Mouse (Mus musculus) MEL (cell line): ENCODE measurements around the gene Rpain. TPM values are rescaled to one million over a fixed set of nuclear protein-coding genes. Genes with fewer than 3 reads are reported as not detected.

Experiments used
- DNase-seq: peaks from one replicate; pipeline ENCODE4 v3.0.0; 2011; ENCODE audit warnings: low read depth, low spot score
- H3K27ac ChIP-seq: 2 replicates; pipeline ENCODE4 v1.5.1; 2012; ENCODE audit warnings: low read depth, mild to moderate bottlenecking, control low read depth, low read length, moderate library complexity; ENCODE audit not compliant: control insufficient read depth
- H3K27me3 ChIP-seq, 2 experiments: fragments of 150-350 bp in 1 of 2; sonication (generic) in 1 of 2; 2 replicates each; pipeline ENCODE4 v1.6.1; 2012; ENCODE audit warnings: low read length in 2 of 2, mild to moderate bottlenecking in 2 of 2, improper control_type of control experiment in 1 of 2, moderate library complexity in 1 of 2; ENCODE audit not compliant: insufficient read depth in 2 of 2, control insufficient read depth in 1 of 2
- H3K36me3 ChIP-seq, 2 experiments: 2 replicates each; pipeline ENCODE4 v1.6.1; 2012 to 2014; ENCODE audit warnings: low read length in 2 of 2, improper control_type of control experiment in 1 of 2, inconsistent platforms in 1 of 2, mild to moderate bottlenecking in 1 of 2; ENCODE audit not compliant: insufficient read depth in 2 of 2, control insufficient read depth in 1 of 2
- H3K4me1 ChIP-seq, 2 experiments: fragments of 150-350 bp in 1 of 2; sonication (generic) in 1 of 2; 2 replicates each; pipeline ENCODE4 v1.6.1; 2012; ENCODE audit warnings: low read length in 2 of 2, improper control_type of control experiment in 1 of 2, mild to moderate bottlenecking in 1 of 2; ENCODE audit not compliant: insufficient read depth in 2 of 2, control insufficient read depth in 1 of 2
- H3K4me3 ChIP-seq, 2 experiments: fragments of 150-350 bp in 1 of 2; sonication (generic) in 1 of 2; 2 replicates each; pipeline ENCODE4 v1.5.1; 2012; ENCODE audit warnings: low read depth in 2 of 2, low read length in 2 of 2, mild to moderate bottlenecking in 2 of 2, moderate library complexity in 2 of 2, control low read depth in 1 of 2, improper control_type of control experiment in 1 of 2; ENCODE audit not compliant: control insufficient read depth in 1 of 2, insufficient read depth in 1 of 2
- H3K79me2 ChIP-seq: 2 replicates; pipeline ENCODE4 v1.6.1; 2012; ENCODE audit warnings: mild to moderate bottlenecking, low read length, moderate library complexity; ENCODE audit not compliant: control insufficient read depth, poor library complexity, insufficient read depth
- H3K9ac ChIP-seq: 2 replicates; pipeline ENCODE4 v1.6.1; 2012; ENCODE audit warnings: low read depth, mild to moderate bottlenecking, control low read depth, low read length, moderate library complexity; ENCODE audit not compliant: control insufficient read depth, poor library complexity, severe bottlenecking
- H3K9me3 ChIP-seq: fragments of 150-350 bp; sonication (generic); replicated peaks from 2 replicates; pipeline ENCODE4 v1.6.1; 2012; ENCODE audit warnings: mild to moderate bottlenecking, low read length, improper control_type of control experiment, moderate library complexity; ENCODE audit not compliant: insufficient read depth
- BHLHE40 ChIP-seq: IDR thresholded peaks from 2 replicates; pipeline ENCODE4 v1.6.1; 2012; ENCODE audit warnings: low read depth, mild to moderate bottlenecking, inconsistent platforms, low read length, improper control_type of control experiment, borderline replicate concordance
- CHD2 ChIP-seq: IDR thresholded peaks from 2 replicates; pipeline ENCODE4 v1.6.1; 2011; ENCODE audit warnings: low read length, improper control_type of control experiment
- CTCF ChIP-seq, 3 experiments: IDR thresholded peaks in 2 of 3; conservative IDR thresholded peaks in 1 of 3; 2 replicates each; pipeline ENCODE4 v1.5.1; 2011 to 2012; ENCODE audit warnings: low read length in 3 of 3, low read depth in 2 of 3, mild to moderate bottlenecking in 2 of 3, improper control_type of control experiment in 1 of 3, inconsistent platforms in 1 of 3, mixed read lengths in 1 of 3, moderate library complexity in 1 of 3; ENCODE audit not compliant: control insufficient read depth in 1 of 3, insufficient read depth in 1 of 3, poor library complexity in 1 of 3, severe bottlenecking in 1 of 3
- EP300 ChIP-seq, 2 experiments: IDR thresholded peaks; 2 replicates each; pipeline ENCODE4 v1.6.1; 2011; ENCODE audit warnings: improper control_type of control experiment in 2 of 2, low read length in 2 of 2, low read depth in 1 of 2, mild to moderate bottlenecking in 1 of 2
- ETS1 ChIP-seq: IDR thresholded peaks from 2 replicates; pipeline ENCODE4 v1.6.1; 2012; ENCODE audit warnings: low read depth, mild to moderate bottlenecking, inconsistent platforms, low read length, improper control_type of control experiment, moderate library complexity
- GATA1 ChIP-seq: IDR thresholded peaks from 2 replicates; pipeline ENCODE4 v1.6.1; 2011; ENCODE audit warnings: low read depth, low read length, improper control_type of control experiment
- HCFC1 ChIP-seq: IDR thresholded peaks from 2 replicates; pipeline ENCODE4 v1.6.1; 2012; ENCODE audit warnings: low read depth, mild to moderate bottlenecking, inconsistent platforms, low read length, improper control_type of control experiment, moderate library complexity
- JUND ChIP-seq: IDR thresholded peaks from 2 replicates; pipeline ENCODE4 v1.6.1; 2011; ENCODE audit warnings: low read depth, mild to moderate bottlenecking, improper control_type of control experiment, low read length
- KAT2A ChIP-seq: conservative IDR thresholded peaks from 2 replicates; pipeline ENCODE4 v1.6.1; 2012; ENCODE audit warnings: low read depth, low read length, improper control_type of control experiment, inconsistent platforms
- MAX ChIP-seq: IDR thresholded peaks from 2 replicates; pipeline ENCODE4 v1.6.1; 2011; ENCODE audit warnings: low read length, improper control_type of control experiment
- MXI1 ChIP-seq: IDR thresholded peaks from 2 replicates; pipeline ENCODE4 v1.6.1; 2011; ENCODE audit warnings: mild to moderate bottlenecking, low read depth, low read length, improper control_type of control experiment
- MYB ChIP-seq: IDR thresholded peaks from 2 replicates; pipeline ENCODE4 v1.6.1; 2011; ENCODE audit warnings: mild to moderate bottlenecking, low read depth, low read length, improper control_type of control experiment
- NRF1 ChIP-seq: IDR thresholded peaks from 2 replicates; pipeline ENCODE4 v1.6.1; 2014; ENCODE audit warnings: low read depth, mild to moderate bottlenecking, inconsistent platforms, low read length, improper control_type of control experiment, moderate library complexity; ENCODE audit not compliant: poor library complexity, insufficient read depth, severe bottlenecking
- TAL1 ChIP-seq: IDR thresholded peaks from 2 replicates; pipeline ENCODE4 v1.6.1; 2012; ENCODE audit warnings: mild to moderate bottlenecking, inconsistent platforms, low read length, moderate library complexity, mixed read lengths
- ZC3H11A ChIP-seq: IDR thresholded peaks from 2 replicates; pipeline ENCODE4 v1.6.1; 2012; ENCODE audit warnings: low read depth, mild to moderate bottlenecking, inconsistent platforms, low read length, improper control_type of control experiment
- ZMIZ1 ChIP-seq: IDR thresholded peaks from 2 replicates; pipeline ENCODE4 v1.6.1; 2012; ENCODE audit warnings: low read depth, mild to moderate bottlenecking, inconsistent platforms, low read length, improper control_type of control experiment, moderate library complexity
- ZNF384 ChIP-seq: IDR thresholded peaks from 2 replicates; pipeline ENCODE4 v1.6.1; 2012; ENCODE audit warnings: low read depth, mild to moderate bottlenecking, inconsistent platforms, low read length, improper control_type of control experiment
- polyA plus RNA-seq, 2 experiments: library from polyadenylated mRNA; stranded (reverse) in 1 of 2; unstranded in 1 of 2; fragments of >175 nt in 1 of 2; fragments of >200 nt in 1 of 2; gene quantifications; 2 replicates each; pipeline versions ENCODE4 v1.2.1 to v1.2.4; 2012; ENCODE audit warnings: low replicate concordance in 2 of 2, low read depth in 1 of 2; ENCODE audit not compliant: insufficient read length in 2 of 2, insufficient read depth in 1 of 2, missing spikeins in 1 of 2
- total RNA-seq: library from RNA; depleted of rRNA; stranded (reverse); fragments of 300-350 nt; gene quantifications from 2 replicates; pipeline ENCODE4 v1.2.3, GENCODE M21; 2012

Rpain gene
- total and polyA plus RNA-seq, 3 experiments, result 60.8 to 93.5 TPM; not detected in 1

- no peaks in the 10 kb centered on the region for H3K4me1 ChIP-seq
- H3K27me3 ChIP-seq, result no peaks in the 10 kb centered on the region
- no peaks in the 10 kb centered on the region for H3K9me3 ChIP-seq
- DNase-seq, result no peak
- no peak overlapping the region for H3K4me3 ChIP-seq
- H3K79me2 ChIP-seq, result no peaks in the 10 kb centered on the region
- no peak overlapping the region for H3K27ac ChIP-seq
- H3K9ac ChIP-seq, result no peak overlapping the region
- TF ChIP-seq EP300 (IDR thresholded peaks at IDR 0.05; ENCODE audit: low read depth in 1 of 2, low read length in 2 of 2), result no peak
- TF ChIP-seq ZC3H11A, result no peak
- peak; percentile 9 to 19 (median 11); a peak in 2 of 6 replicates for TF ChIP-seq CTCF (IDR thresholded peaks at IDR 0.05 in 2 of 3, conservative IDR thresholded peaks at IDR 0.05 in 1 of 3; ENCODE audit: control insufficient read depth in 1 of 3, insufficient read depth in 1 of 3, low read depth in 2 of 3, low read length in 3 of 3, poor library complexity in 1 of 3, severe bottlenecking in 1 of 3)
- no peak for TF ChIP-seq ZMIZ1
- TF ChIP-seq, all 39 proteins: peak for 1
- H3K36me3 ChIP-seq, result peaks cover 0 to 40% of the 10 kb centered on the region in 2 experiments; a peak in 2 of 4 replicates
These were observed 27.4 kb upstream of the Rpain start for GRCm38 (mm10) chr11:70942596-70942995.

- Histone ChIP-seq H3K4me1 (no peaks in the 10 kb centered on the region), H3K36me3 (peaks cover 0 to 39% of the 10 kb centered on the region in 2 experiments; a peak in 2 of 4 replicates), H3K27ac (no peak overlapping the region), H3K79me2 (no peaks in the 10 kb centered on the region), H3K9me3 (no peaks in the 10 kb centered on the region), H3K4me3 (no peak overlapping the region), H3K9ac (no peak overlapping the region), H3K27me3 (no peaks in the 10 kb centered on the region)
- TF ChIP-seq TAL1 (no peak), ETS1 (no peak), JUND (no peak), BHLHE40 (no peak), ZNF384 (no peak), HCFC1 (no peak), NRF1 (no peak), GATA1 (no peak), CHD2 (no peak), ZMIZ1 (no peak), KAT2A (no peak), MAX (no peak), MYB (no peak), MXI1 (no peak)
- no peak for DNase-seq
These were observed 26.4 kb upstream of the Rpain start for GRCm38 (mm10) chr11:70943651-70944050.
